Mouse (Mus musculus): ENCODE results near the gene Ap1m1.

Gene Ap1m1

GRCm38 (mm10) chr8:72259862-72260261 is 20.0 kb downstream of the Ap1m1 start:
- DNase-seq: no peak

- no peak for DNase-seq
These were observed 20.8 kb downstream of the Ap1m1 start for GRCm38 (mm10) chr8:72260585-72260984.

- no peak for DNase-seq
These were observed 21.2 kb downstream of the Ap1m1 start for GRCm38 (mm10) chr8:72261019-72261418.

GRCm38 (mm10) chr8:72261431-72261830 is 21.6 kb downstream of the Ap1m1 start:
- DNase-seq: no peak

GRCm38 (mm10) chr8:72261872-72262271 is 22.1 kb downstream of the Ap1m1 start:
- no peak for DNase-seq

GRCm38 (mm10) chr8:72262756-72263155 is 22.9 kb downstream of the Ap1m1 start:
- DNase-seq: no peak

- DNase-seq: no peak
These were observed 23.6 kb downstream of the Ap1m1 start for GRCm38 (mm10) chr8:72263451-72263850.

- no peak for DNase-seq
These were observed 25.5 kb downstream of the Ap1m1 start for GRCm38 (mm10) chr8:72265342-72265741.

- DNase-seq: no peak
These were observed 26.9 kb downstream of the Ap1m1 start for GRCm38 (mm10) chr8:72266671-72267070.

- no peak for DNase-seq
These were observed 27.3 kb downstream of the Ap1m1 start for GRCm38 (mm10) chr8:72267106-72267505.

GRCm38 (mm10) chr8:72268356-72268755 is 28.5 kb downstream of the Ap1m1 start:
- DNase-seq: no peak

GRCm38 (mm10) chr8:72270606-72271005 is 30.8 kb downstream of the Ap1m1 start:
- DNase-seq: no peak

- DNase-seq: no peak
These were observed 31.3 kb downstream of the Ap1m1 start for GRCm38 (mm10) chr8:72271051-72271660.

GRCm38 (mm10) chr8:72271691-72272090 is 31.9 kb downstream of the Ap1m1 start:
- DNase-seq: no peak

GRCm38 (mm10) chr8:72272361-72272760 is 32.5 kb downstream of the Ap1m1 start:
- DNase-seq: no peak

GRCm38 (mm10) chr8:72273111-72273770 is 33.4 kb downstream of the Ap1m1 start:
- no peak for DNase-seq

GRCm38 (mm10) chr8:72273807-72274206 is 34.0 kb downstream of the Ap1m1 start:
- no peak for DNase-seq

GRCm38 (mm10) chr8:72277244-72277643 is 37.4 kb downstream of the Ap1m1 start:
- DNase-seq: no peak

- DNase-seq: no peak
These were observed 39.3 kb downstream of the Ap1m1 start for GRCm38 (mm10) chr8:72279151-72279550.

GRCm38 (mm10) chr8:72281634-72282033 is 41.8 kb downstream of the Ap1m1 start:
- no peak for DNase-seq

GRCm38 (mm10) chr8:72285285-72285684 is 45.5 kb downstream of the Ap1m1 start:
- no peak for DNase-seq

GRCm38 (mm10) chr8:72289051-72289450 is 49.2 kb downstream of the Ap1m1 start:
- no peak for DNase-seq

- DNase-seq: no peak
These were observed 51.3 kb downstream of the Ap1m1 start for GRCm38 (mm10) chr8:72291104-72291503.

GRCm38 (mm10) chr8:72293309-72293708 is 53.5 kb downstream of the Ap1m1 start:
- DNase-seq: no peak

- no peak for DNase-seq
These were observed 55.3 kb downstream of the Ap1m1 start for GRCm38 (mm10) chr8:72295125-72295524.

Measured in cerebellum, adult 11 months (tissue).